Mouse (Mus musculus) adipose tissue, adult 10 weeks (tissue): ENCODE results near the gene Otog. TPM values are rescaled to one million over a fixed set of nuclear protein-coding genes. Genes with fewer than 3 reads are reported as not detected.

Source experiments
- polyA plus RNA-seq: library from polyadenylated mRNA; stranded (reverse); fragments of 350-450 nt; fragmentation: Illumina TruSeq; extraction: RNeasy Lipid Tissue Mini Kit (QIAGEN cat#74804); gene quantifications from one replicate; pipeline ENCODE4 v1.2.3, GENCODE M21; 2014; ENCODE audit warnings: low read depth, low replicate concordance

The Otog gene
- not detected for polyA plus RNA-seq

DNA sequence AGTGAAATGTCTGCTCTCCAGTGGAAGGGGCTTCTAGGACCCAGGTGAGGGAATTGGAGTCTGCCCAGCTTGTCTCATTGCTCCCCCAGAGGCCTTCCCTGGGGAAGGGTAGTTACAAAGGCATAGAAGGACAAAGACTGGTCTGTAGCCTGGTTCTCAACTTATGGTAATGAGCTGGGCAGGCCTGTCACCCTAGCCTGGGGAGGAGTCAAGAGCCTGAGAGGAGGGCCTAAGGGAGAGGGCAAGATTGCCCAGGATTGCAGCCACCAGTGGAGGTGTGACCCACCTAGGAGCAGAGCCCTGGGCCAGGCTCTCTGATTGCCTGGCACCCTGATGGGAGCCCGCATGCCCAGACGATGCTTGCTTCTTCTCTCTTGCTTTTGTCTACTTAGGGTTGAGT, at the start of gene Otog:
TSS of gene Otog (plus strand) at position 292 of the 400 bp plus-strand sequence.

DNA sequence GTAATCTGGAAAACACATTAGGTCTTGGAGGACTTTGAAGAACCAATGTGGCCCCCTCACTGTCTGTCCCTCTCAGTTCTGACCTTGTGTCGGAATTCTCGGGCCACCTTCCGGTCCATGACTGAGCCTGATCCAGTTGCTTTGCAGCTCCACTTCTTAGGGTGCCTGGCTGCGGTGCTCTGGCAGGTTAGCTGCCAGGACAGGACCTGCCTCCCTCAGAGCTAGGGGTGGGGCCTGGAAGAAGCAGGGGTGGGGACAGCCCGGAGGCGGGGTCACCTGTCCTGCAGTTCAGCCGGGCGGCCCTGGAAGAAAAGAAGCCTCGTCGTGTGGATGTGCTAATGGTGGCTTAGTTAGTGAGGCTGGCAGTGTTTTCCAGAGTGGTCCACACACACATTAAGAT, 2.4 kb upstream of the Otog start, which contains the start of gene Ush1c:
TSS of gene Ush1c (minus strand) at position 158 of the 400 bp plus-strand sequence.

Other genes with a start within 250 kb of the Otog start
- gene Abcc6, start 210.7 kb upstream of the Otog start, polyA plus RNA-seq: 0.09 TPM
- 44.8 TPM for gene Nomo1, start 207.3 kb upstream of the Otog start, polyA plus RNA-seq
- gene Kcnj11, start 140.2 kb upstream of the Otog start, polyA plus RNA-seq: 8.1 TPM
- gene Abcc8, start 61.0 kb upstream of the Otog start, polyA plus RNA-seq: 4.9 TPM
- gene Ush1c, start 2.5 kb upstream of the Otog start, polyA plus RNA-seq: 3.0 TPM
- not detected for gene Myod1, start 135.5 kb downstream of the Otog start, polyA plus RNA-seq
- not detected for gene Kcnc1, start 155.5 kb downstream of the Otog start, polyA plus RNA-seq